Comparison of ENCODE assay signal across 24 mouse cellular contexts in genomic region chr7:31072326-31072725, GRCm38 (mm10). TPM values are rescaled to one million over a fixed set of nuclear protein-coding genes. Genes with fewer than 3 reads are reported as not detected.
DNase-seq lines count a peak whose midpoint lies in the region; ATAC-seq and TF ChIP-seq lines count a peak whose summit lies in the region.
"Had no signal": no experiment of that assay in that cellular context is flagged by ENCODE, and none has a peak within 500 bp of the region (broad histone marks: within the 10 kb centered on the region; RNA-seq: fewer than 3 reads in every experiment).

No protein-coding gene starts in this region.

- no peaks in the 10 kb centered on the region for H3K36me3 ChIP-seq in kidney, postnatal 0 days (ENCODE audit: insufficient read depth, low read length)
- H3K36me3 ChIP-seq in intestine, embryonic 14.5 days (ENCODE audit: control insufficient read depth, insufficient read depth, low read length): no peaks in the 10 kb centered on the region
- H3K36me3 ChIP-seq in stomach, embryonic 16.5 days (ENCODE audit: control insufficient read depth, insufficient read depth, low read length): no peaks in the 10 kb centered on the region
- H3K36me3 ChIP-seq: forebrain, embryonic 10.5 days; heart, embryonic 15.5 days; hindbrain, embryonic 15.5 days; limb, embryonic 13.5 days had no signal

- H3K4me3 ChIP-seq in kidney, postnatal 0 days (replicated peaks; ENCODE audit: low read depth, low read length): no peak overlapping the region
- no peak overlapping the region for H3K4me3 ChIP-seq in intestine, embryonic 14.5 days (ENCODE audit: low read depth, low read length)
- peak overlapping the region; percentile 28 for H3K4me3 ChIP-seq in stomach, embryonic 16.5 days (replicated peaks; ENCODE audit: low read length)
- H3K4me3 ChIP-seq: forebrain, embryonic 10.5 days; heart, adult 2 months; heart, embryonic 15.5 days; hindbrain, embryonic 15.5 days; limb, embryonic 13.5 days; megakaryocyte, embryonic 14.5 days had no signal

- DNase-seq in cerebellum, postnatal 25 days: peak; percentile 54 to 73
- no peak for DNase-seq in cerebellum, adult 9-10 months
- no peak for DNase-seq in kidney, postnatal 0 days (ENCODE audit: low spot score)
- DNase-seq in kidney, adult 11 months: no peak
- DNase-seq in intestine, embryonic 14.5 days (ENCODE audit: low spot score): no peak
- no peak for DNase-seq in neural tube, embryonic 10.5 days (ENCODE audit: extremely low spot score, low spot score)
- no peak for DNase-seq in adrenal gland, adult 2 months
- DNase-seq: gastrocnemius, postnatal 10 days; heart, adult 2 months; kidney, postnatal 10 days; layer of hippocampus, adult 9-11 months; lung, postnatal 14 days; right cerebral cortex, adult 18-20 months; thymus, postnatal 4 days had no signal

- WGBS in kidney, postnatal 0 days: 20% methylated on average over 9 of the region's 9 CpGs
- WGBS in intestine, embryonic 14.5 days: 24% methylated on average over 9 of the region's 9 CpGs
- WGBS in stomach, embryonic 16.5 days: 25% methylated on average over 9 of the region's 9 CpGs

- H3K4me1 ChIP-seq in kidney, postnatal 0 days (replicated peaks; ENCODE audit: insufficient read depth, low read length): no peaks in the 10 kb centered on the region; the same call in 1 of the 2 replicates
- peaks cover 8% of the 10 kb centered on the region for H3K4me1 ChIP-seq in intestine, embryonic 14.5 days (replicated peaks; ENCODE audit: control insufficient read depth, insufficient read depth, low read length)
- H3K4me1 ChIP-seq in stomach, embryonic 16.5 days (ENCODE audit: control insufficient read depth, insufficient read depth, low read length): peaks cover 21% of the 10 kb centered on the region
- H3K4me1 ChIP-seq: hindbrain, embryonic 15.5 days had no signal

- no peaks in the 10 kb centered on the region for H3K27me3 ChIP-seq in kidney, postnatal 0 days (ENCODE audit: insufficient read depth, low read length)
- no peaks in the 10 kb centered on the region for H3K27me3 ChIP-seq in intestine, embryonic 14.5 days (replicated peaks; ENCODE audit: control insufficient read depth, insufficient read depth, low read length)
- no peaks in the 10 kb centered on the region for H3K27me3 ChIP-seq in stomach, embryonic 16.5 days (ENCODE audit: control insufficient read depth, insufficient read depth, low read length)
- H3K27me3 ChIP-seq: heart, embryonic 15.5 days; hindbrain, embryonic 15.5 days; limb, embryonic 13.5 days had no signal

- no peak overlapping the region for H3K4me2 ChIP-seq in kidney, postnatal 0 days (ENCODE audit: low read length)
- peak overlapping the region; percentile 6; the same call in 1 of the 2 replicates for H3K4me2 ChIP-seq in intestine, embryonic 14.5 days (ENCODE audit: low read length)
- H3K4me2 ChIP-seq in stomach, embryonic 16.5 days (ENCODE audit: low read depth, low read length): peak overlapping the region; percentile 53
- H3K4me2 ChIP-seq: heart, embryonic 15.5 days; hindbrain, embryonic 15.5 days; limb, embryonic 13.5 days had no signal

- TF ChIP-seq CTCF in kidney, postnatal 0 days (IDR thresholded peaks at IDR 0.05; ENCODE audit: low read depth): peak; percentile 16; the same call in 1 of the 2 replicates

- no peak overlapping the region for H3K27ac ChIP-seq in kidney, postnatal 0 days
- H3K27ac ChIP-seq in intestine, embryonic 14.5 days (ENCODE audit: low read depth): peak overlapping the region; percentile 51; the same call in 1 of the 2 replicates
- H3K27ac ChIP-seq in stomach, embryonic 16.5 days (ENCODE audit: low read length): peak overlapping the region; percentile 89
- H3K27ac ChIP-seq: forebrain, embryonic 10.5 days; heart, adult 2 months; heart, embryonic 15.5 days; hindbrain, embryonic 15.5 days; limb, embryonic 13.5 days had no signal

- H3K9ac ChIP-seq in kidney, postnatal 0 days (ENCODE audit: low read depth, low read length): no peak overlapping the region
- no peak overlapping the region for H3K9ac ChIP-seq in intestine, embryonic 14.5 days (ENCODE audit: low read length)
- no peak overlapping the region for H3K9ac ChIP-seq in stomach, embryonic 16.5 days (ENCODE audit: low read length)
- H3K9ac ChIP-seq: heart, embryonic 15.5 days; hindbrain, embryonic 15.5 days; limb, embryonic 13.5 days had no signal

- no peak for ATAC-seq in kidney, postnatal 0 days (replicated peaks; ENCODE audit: low FRiP score, low read depth)
- no peak for ATAC-seq in intestine, embryonic 14.5 days (replicated peaks; ENCODE audit: low FRiP score, low TSS enrichment, low read depth)
- no peak for ATAC-seq in stomach, embryonic 16.5 days (ENCODE audit: insufficient read depth, low FRiP score)
- ATAC-seq: activated CD4-positive, CD25-positive, alpha-beta regulatory T cell, adult 4 months; midbrain, embryonic 16.5 days had no signal

- H3K9me3 ChIP-seq in kidney, postnatal 0 days (replicated peaks; ENCODE audit: low read length): no peaks in the 10 kb centered on the region
- no peaks in the 10 kb centered on the region for H3K9me3 ChIP-seq in intestine, embryonic 14.5 days (ENCODE audit: control insufficient read depth, low read length)
- H3K9me3 ChIP-seq in stomach, embryonic 16.5 days (replicated peaks; ENCODE audit: control insufficient read depth, low read length): no peaks in the 10 kb centered on the region
- H3K9me3 ChIP-seq: forebrain, embryonic 10.5 days; heart, embryonic 15.5 days; hindbrain, embryonic 15.5 days; limb, embryonic 13.5 days had no signal

RNA-seq across cellular contexts. Expression of gene Fxyd3, which starts 4.2 kb away (rescaled TPM):
- 16.9 and 22.5 TPM in 2 replicates for polyA plus RNA-seq in kidney, postnatal 0 days (2015; fragmentation: Nextera tagmentation; extraction: Ambion mirVana)
- 70.2 and 71.5 TPM in 2 replicates for polyA plus RNA-seq in intestine, embryonic 14.5 days (2014; fragmentation: Nextera tagmentation; extraction: Ambion mirVana)
- polyA plus RNA-seq in stomach, embryonic 16.5 days (2015; fragmentation: Nextera tagmentation; extraction: Ambion mirVana): 497 and 614 TPM in 2 replicates
- 1 to 10 TPM; 1.3 to 3.4 TPM for total RNA-seq in adrenal gland, adult 2 months (2021)
- polyA plus RNA-seq in adrenal gland, adult 2 months (2012; rRNA removed): 0.04 and 0.73 TPM in 2 replicates
- total RNA-seq: CH12.LX; common myeloid progenitor, adult 5-6 weeks had no signal
- polyA plus RNA-seq: activated CD4-positive, CD25-positive, alpha-beta regulatory T cell, adult 4 months; midbrain, embryonic 16.5 days had no signal

RNA-seq across cellular contexts. Expression of gene Lgi4, which starts 13.2 kb away (rescaled TPM):
- polyA plus RNA-seq in kidney, postnatal 0 days (2015; fragmentation: Nextera tagmentation; extraction: Ambion mirVana): 0.24 and 0.34 TPM in 2 replicates
- 1.2 and 2.4 TPM in 2 replicates for polyA plus RNA-seq in intestine, embryonic 14.5 days (2014; fragmentation: Nextera tagmentation; extraction: Ambion mirVana)
- polyA plus RNA-seq in stomach, embryonic 16.5 days (2015; fragmentation: Nextera tagmentation; extraction: Ambion mirVana): 0.92 and 1.7 TPM in 2 replicates
- total RNA-seq in adrenal gland, adult 2 months (2021): 1 to 10 TPM; 2.2 to 6.5 TPM
- polyA plus RNA-seq in adrenal gland, adult 2 months (2012; rRNA removed): 3.3 and 6.2 TPM in 2 replicates
- total RNA-seq: CH12.LX; common myeloid progenitor, adult 5-6 weeks had no signal

RNA-seq across cellular contexts. Expression of gene Fxyd1, which starts 15.3 kb away (rescaled TPM):
- polyA plus RNA-seq in kidney, postnatal 0 days (2015; fragmentation: Nextera tagmentation; extraction: Ambion mirVana): 62.0 and 76.3 TPM in 2 replicates
- 71.8 and 74.1 TPM in 2 replicates for polyA plus RNA-seq in intestine, embryonic 14.5 days (2014; fragmentation: Nextera tagmentation; extraction: Ambion mirVana)
- 127 and 129 TPM in 2 replicates for polyA plus RNA-seq in stomach, embryonic 16.5 days (2015; fragmentation: Nextera tagmentation; extraction: Ambion mirVana)
- total RNA-seq in adrenal gland, adult 2 months (2021): 100 to 1,000 TPM; 307 to 317 TPM
- 480 and 501 TPM in 2 replicates for polyA plus RNA-seq in adrenal gland, adult 2 months (2012; rRNA removed)
- total RNA-seq: CH12.LX had no signal
- polyA plus RNA-seq: activated CD4-positive, CD25-positive, alpha-beta regulatory T cell, adult 4 months had no signal

RNA-seq across cellular contexts. Expression of gene Fxyd7, which starts 21.1 kb away (rescaled TPM):
- polyA plus RNA-seq in kidney, postnatal 0 days (2015; fragmentation: Nextera tagmentation; extraction: Ambion mirVana): 6.1 and 8.5 TPM in 2 replicates
- 21.1 and 23.0 TPM in 2 replicates for polyA plus RNA-seq in intestine, embryonic 14.5 days (2014; fragmentation: Nextera tagmentation; extraction: Ambion mirVana)
- 22.2 and 25.8 TPM in 2 replicates for polyA plus RNA-seq in stomach, embryonic 16.5 days (2015; fragmentation: Nextera tagmentation; extraction: Ambion mirVana)
- 1 to 10 TPM; 1.3 to 1.4 TPM for total RNA-seq in adrenal gland, adult 2 months (2021)
- 4.4 and 9.9 TPM in 2 replicates for polyA plus RNA-seq in adrenal gland, adult 2 months (2012; rRNA removed)
- total RNA-seq: CH12.LX; common myeloid progenitor, adult 5-6 weeks had no signal
- polyA plus RNA-seq: activated CD4-positive, CD25-positive, alpha-beta regulatory T cell, adult 4 months had no signal

RNA-seq across cellular contexts. Expression of gene Fxyd5, which starts 30.0 kb away (rescaled TPM):
- 31.5 and 35.9 TPM in 2 replicates for polyA plus RNA-seq in kidney, postnatal 0 days (2015; fragmentation: Nextera tagmentation; extraction: Ambion mirVana)
- polyA plus RNA-seq in intestine, embryonic 14.5 days (2014; fragmentation: Nextera tagmentation; extraction: Ambion mirVana): 18.1 and 22.8 TPM in 2 replicates
- polyA plus RNA-seq in stomach, embryonic 16.5 days (2015; fragmentation: Nextera tagmentation; extraction: Ambion mirVana): 28.0 and 31.0 TPM in 2 replicates
- 100 to 1,000 TPM in 1 of 2 experiments, 10 to 100 TPM in 1; 61.4 to 112 TPM for total RNA-seq in adrenal gland, adult 2 months (2021)
- polyA plus RNA-seq in adrenal gland, adult 2 months (2012; rRNA removed): 51.0 and 53.5 TPM in 2 replicates

Comparison
In these comparisons a context has a peak if more than half of its experiments do, and no peak if none do; other contexts are left out.
1. DNase-seq: peak in cerebellum, postnatal 25 days (2 of 2); none in cerebellum, adult 9-10 months (single experiment), kidney, postnatal 0 days (single experiment), kidney, adult 11 months (single experiment), intestine, embryonic 14.5 days (single experiment), neural tube, embryonic 10.5 days (single experiment) and adrenal gland, adult 2 months (single experiment).
2. RNA of gene Fxyd3, which starts 4.2 kb away (polyA plus RNA-seq): 497 to 614 TPM in stomach, embryonic 16.5 days, 70.2 to 71.5 TPM in intestine, embryonic 14.5 days and 16.9 to 22.5 TPM in kidney, postnatal 0 days; 0.04 to 0.73 TPM in adrenal gland, adult 2 months; every median in the first group is over 10 times any median in the second.